In the genomic region with DNA sequence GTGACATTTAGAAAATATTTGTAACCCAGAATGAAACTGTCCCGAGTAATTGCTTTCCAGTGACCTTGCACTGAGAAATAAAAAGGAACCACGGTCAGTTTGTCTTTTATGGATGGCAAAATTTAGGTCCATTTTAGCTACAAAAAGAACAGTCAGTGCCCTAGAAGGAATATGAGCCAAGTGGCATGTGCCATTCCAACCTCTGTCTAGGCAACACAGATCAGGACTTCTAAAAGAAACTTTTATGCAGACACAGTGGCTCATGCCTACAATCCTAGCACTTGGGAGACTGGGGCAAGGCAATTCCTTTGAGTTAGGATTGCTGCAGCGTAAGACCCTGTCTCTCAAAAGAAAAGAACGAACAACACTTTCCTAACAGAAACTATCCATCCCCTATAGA, we compare ENCODE assay signal across 21 mouse cellular contexts.
DNase-seq lines count a peak whose midpoint lies in the region; ATAC-seq and TF ChIP-seq lines count a peak whose summit lies in the region.
"Had no signal": no experiment of that assay in that cellular context is flagged by ENCODE, and none has a peak within 500 bp of the region (broad histone marks: within the 10 kb centered on the region; RNA-seq: fewer than 3 reads in every experiment).

No protein-coding gene starts in this region.

- H3K27ac ChIP-seq in intestine, postnatal 0 days (ENCODE audit: low read depth, low read length), result 0 out of 2 replicates have a peak overlapping the region, but pooled peaks have one; percentile 63
- no peak overlapping the region for H3K27ac ChIP-seq in intestine, embryonic 16.5 days (ENCODE audit: low read length)
- H3K27ac ChIP-seq in lung, embryonic 16.5 days (ENCODE audit: low read length), result peak overlapping the region; percentile 44
- peak overlapping the region; percentile 64; the same call in 1 of the 2 replicates for H3K27ac ChIP-seq in macrophage
- H3K27ac ChIP-seq: embryonic facial prominence, embryonic 10.5 days; forebrain, embryonic 10.5 days; hindbrain, embryonic 12.5 days had no signal

- no peak for ATAC-seq in intestine, postnatal 0 days
- no peak for ATAC-seq in intestine, embryonic 16.5 days
- no peak for ATAC-seq in lung, embryonic 16.5 days (ENCODE audit: low read depth)
- ATAC-seq: CD4-positive, CD25-positive, alpha-beta regulatory T cell, adult 4 months; forebrain, embryonic 14.5 days; hindbrain, embryonic 16.5 days had no signal

- 92% methylated on average over 4 of the region's 4 CpGs for WGBS in intestine, postnatal 0 days
- 89% methylated on average over 4 of the region's 4 CpGs for WGBS in intestine, embryonic 16.5 days
- 88% methylated on average over 4 of the region's 4 CpGs for WGBS in lung, embryonic 16.5 days
- WGBS in macrophage (ENCODE audit: missing documents), result 83% methylated on average over 3 of the region's 4 CpGs

- no peak for TF ChIP-seq CTCF in intestine, postnatal 0 days (IDR thresholded peaks at IDR 0.05; ENCODE audit: low read depth)

- peaks cover 65% of the 10 kb centered on the region; the same call in 1 of the 2 replicates for H3K79me2 ChIP-seq in macrophage (ENCODE audit: inconsistent target)

- DNase-seq in adrenal gland, adult (ENCODE audit: inconsistent age in 2 of 2, low spot score in 1 of 2), result peak; percentile 64 to 82
- DNase-seq in adrenal gland, postnatal 14 days, result no peak
- DNase-seq in lung, postnatal 36 days, result no peak
- no peak for DNase-seq in urinary bladder, adult 2 months (ENCODE audit: low spot score)
- DNase-seq: adrenal gland, postnatal 25 days; B cell, adult 2 months; cerebellum, postnatal 10 days; gastrocnemius, postnatal 10 days had no signal

- H3K9me3 ChIP-seq in intestine, postnatal 0 days (ENCODE audit: control insufficient read depth), result no peaks in the 10 kb centered on the region
- H3K9me3 ChIP-seq in intestine, embryonic 16.5 days (ENCODE audit: control insufficient read depth, low read length), result no peaks in the 10 kb centered on the region
- no peaks in the 10 kb centered on the region for H3K9me3 ChIP-seq in lung, embryonic 16.5 days (ENCODE audit: control insufficient read depth, low read length)
- H3K9me3 ChIP-seq: G1E; hindbrain, embryonic 12.5 days had no signal

- H3K4me3 ChIP-seq in intestine, postnatal 0 days (ENCODE audit: low read depth, low read length), result no peak overlapping the region
- H3K4me3 ChIP-seq in intestine, embryonic 16.5 days (ENCODE audit: low read length), result no peak overlapping the region
- H3K4me3 ChIP-seq in lung, embryonic 16.5 days (ENCODE audit: low read length), result no peak overlapping the region
- no peak overlapping the region for H3K4me3 ChIP-seq in macrophage (ENCODE audit: inconsistent target)
- H3K4me3 ChIP-seq: embryonic facial prominence, embryonic 10.5 days; erythroblast, embryonic 14.5 days; forebrain, embryonic 10.5 days; heart, embryonic 12.5 days; hindbrain, embryonic 12.5 days had no signal

- no peak overlapping the region for H3K9ac ChIP-seq in intestine, postnatal 0 days (ENCODE audit: low read depth, low read length)
- H3K9ac ChIP-seq in intestine, embryonic 16.5 days (ENCODE audit: low read depth, low read length), result no peak overlapping the region
- no peak overlapping the region for H3K9ac ChIP-seq in lung, embryonic 16.5 days (ENCODE audit: low read length)
- H3K9ac ChIP-seq: heart, embryonic 12.5 days; hindbrain, embryonic 12.5 days had no signal

- H3K36me3 ChIP-seq in intestine, postnatal 0 days (ENCODE audit: control insufficient read depth, insufficient read depth), result peaks cover 26% of the 10 kb centered on the region
- peaks cover 6% of the 10 kb centered on the region; the same call in 1 of the 2 replicates for H3K36me3 ChIP-seq in intestine, embryonic 16.5 days (ENCODE audit: control insufficient read depth, insufficient read depth, low read length)
- H3K36me3 ChIP-seq in lung, embryonic 16.5 days (ENCODE audit: control insufficient read depth, insufficient read depth, low read length), result peaks cover 24% of the 10 kb centered on the region
- H3K36me3 ChIP-seq in macrophage (ENCODE audit: inconsistent target), result peaks cover 16% of the 10 kb centered on the region; the same call in 1 of the 2 replicates

- H3K4me1 ChIP-seq in intestine, postnatal 0 days (replicated peaks; ENCODE audit: control insufficient read depth, insufficient read depth, low read length), result peaks cover 10% of the 10 kb centered on the region; the same call in 1 of the 2 replicates
- H3K4me1 ChIP-seq in intestine, embryonic 16.5 days (ENCODE audit: control insufficient read depth, insufficient read depth, low read length), result peaks cover 11% of the 10 kb centered on the region
- H3K4me1 ChIP-seq in lung, embryonic 16.5 days (replicated peaks; ENCODE audit: control insufficient read depth, insufficient read depth, low read length), result peaks cover 5% of the 10 kb centered on the region; the same call in 1 of the 2 replicates
- H3K4me1 ChIP-seq: embryonic facial prominence, embryonic 10.5 days; hindbrain, embryonic 12.5 days had no signal

- H3K27me3 ChIP-seq in intestine, postnatal 0 days (replicated peaks; ENCODE audit: control insufficient read depth, insufficient read depth, low read length), result no peaks in the 10 kb centered on the region
- no peaks in the 10 kb centered on the region for H3K27me3 ChIP-seq in intestine, embryonic 16.5 days (replicated peaks; ENCODE audit: control insufficient read depth, insufficient read depth, low read length)
- no peaks in the 10 kb centered on the region for H3K27me3 ChIP-seq in lung, embryonic 16.5 days (ENCODE audit: control insufficient read depth, insufficient read depth, low read depth, low read length)
- H3K27me3 ChIP-seq: heart, embryonic 12.5 days; hindbrain, embryonic 12.5 days had no signal

- no peak overlapping the region for H3K4me2 ChIP-seq in intestine, postnatal 0 days (replicated peaks; ENCODE audit: low read depth)
- no peak overlapping the region for H3K4me2 ChIP-seq in intestine, embryonic 16.5 days (ENCODE audit: low read depth, low read length)
- no peak overlapping the region for H3K4me2 ChIP-seq in lung, embryonic 16.5 days (ENCODE audit: low read depth, low read length)
- H3K4me2 ChIP-seq: heart, embryonic 12.5 days; hindbrain, embryonic 12.5 days had no signal

Comparison
In these comparisons a context has a peak if more than half of its experiments do, and no peak if none do; other contexts are left out.
1. DNase-seq: peak in adrenal gland, adult (2 of 2); none in adrenal gland, postnatal 14 days (single experiment), lung, postnatal 36 days (single experiment) and urinary bladder, adult 2 months (single experiment).